Mouse (Mus musculus) layer of hippocampus, postnatal 25 days (tissue): ENCODE measurements at regions not wholly inside any gene's neighbourhood (a gene's known extent, or its start where the extent isn't known, plus 50 kb on each side); places are given as distances from the start of the nearest gene placed in this dataset.

Experiments used
- DNase-seq, 2 experiments: peaks; one replicate each; pipeline ENCODE4 v3.0.0; 2022; ENCODE audit warnings: mixed read lengths in 2 of 2, low spot score in 1 of 2; ENCODE audit errors: extremely low spot score in 1 of 2

DNA sequence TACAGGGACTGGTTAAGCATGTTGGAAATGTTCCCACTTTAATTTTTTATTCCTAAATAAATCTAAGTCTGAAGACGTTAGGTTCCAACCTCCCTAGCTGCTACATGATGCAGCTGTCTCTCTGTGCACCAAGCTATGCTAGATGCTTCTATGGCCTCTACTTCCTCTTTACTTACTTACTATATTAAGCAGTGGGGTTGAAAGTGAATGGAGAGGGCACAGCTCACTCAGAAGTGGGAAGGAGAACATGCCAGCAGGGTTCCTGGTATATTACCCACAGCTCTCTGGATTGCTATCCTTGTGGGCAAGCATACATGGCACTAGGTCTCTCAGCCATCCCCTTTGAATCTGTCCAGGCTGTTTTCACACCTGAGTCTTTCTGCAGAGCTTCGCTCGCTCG lies 61.4 kb upstream of the Nabp1 start:
- DNase-seq = no peak

DNA sequence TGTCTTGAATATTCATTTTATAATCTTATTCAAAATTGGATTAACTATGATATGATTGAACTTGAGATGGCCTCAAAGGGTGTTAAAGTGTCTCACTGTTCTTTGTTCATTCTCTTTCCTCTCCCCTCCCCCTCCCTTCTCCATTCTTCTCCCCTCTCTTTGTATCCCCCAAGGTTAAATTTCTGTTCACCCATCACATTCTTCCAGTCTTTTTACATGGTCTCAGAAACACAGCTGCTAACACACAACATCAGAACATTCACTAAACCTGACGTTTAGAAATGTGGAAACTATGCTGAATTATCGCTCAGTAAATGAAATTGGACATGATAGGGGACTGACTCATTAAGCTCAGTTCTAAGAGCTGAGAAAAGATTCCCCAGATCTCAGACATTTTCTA lies 60.6 kb upstream of the Nabp1 start:
- no peak for DNase-seq

DNA sequence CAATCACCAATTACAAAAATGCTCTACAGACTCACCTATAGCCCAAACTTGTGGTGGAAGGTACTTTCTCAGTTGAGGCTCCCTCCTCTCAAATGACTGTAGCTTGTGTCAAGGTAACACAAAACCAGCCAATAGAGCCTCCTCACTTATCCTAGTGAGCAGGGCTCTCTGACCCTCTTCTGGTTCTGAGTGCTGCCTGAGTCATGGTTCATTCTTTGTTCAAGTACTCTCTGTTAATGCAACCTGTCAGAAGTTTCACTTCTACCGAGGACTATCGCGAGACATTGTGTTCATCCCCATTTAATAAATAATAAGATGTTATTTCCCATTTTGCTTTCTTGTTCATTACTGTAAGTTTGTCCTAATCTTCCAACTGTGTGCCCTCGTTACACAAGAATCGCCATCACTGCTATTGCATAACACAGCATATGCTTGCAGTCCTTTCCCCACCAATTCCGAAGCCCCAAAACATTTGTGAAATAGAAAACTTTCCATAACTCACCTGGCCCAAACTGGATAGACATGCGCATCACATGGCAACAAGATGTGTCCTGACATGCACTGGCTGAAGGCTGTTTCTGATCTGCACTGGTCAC lies 59.6 kb upstream of the Nabp1 start:
- DNase-seq = no peak

DNA sequence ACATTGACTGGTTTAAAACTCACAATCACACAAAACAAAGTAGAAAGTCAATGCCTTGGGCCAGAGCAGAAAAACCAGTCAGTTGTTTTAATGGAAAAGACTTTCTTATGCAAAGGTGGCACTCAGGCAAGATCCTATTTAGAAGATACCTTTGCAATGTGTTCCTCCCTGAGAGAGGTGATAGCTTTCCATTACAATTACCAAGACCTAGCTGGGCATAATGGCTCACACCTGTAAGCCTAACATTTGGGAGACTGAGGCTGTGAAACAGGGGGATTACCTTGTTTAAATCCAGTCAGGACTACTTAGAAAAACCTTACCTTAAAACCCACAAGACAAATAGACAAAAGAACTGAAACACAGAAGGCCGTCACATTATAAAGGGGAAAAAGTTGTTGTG lies 57.9 kb upstream of the Nabp1 start:
- no peak for DNase-seq

DNA sequence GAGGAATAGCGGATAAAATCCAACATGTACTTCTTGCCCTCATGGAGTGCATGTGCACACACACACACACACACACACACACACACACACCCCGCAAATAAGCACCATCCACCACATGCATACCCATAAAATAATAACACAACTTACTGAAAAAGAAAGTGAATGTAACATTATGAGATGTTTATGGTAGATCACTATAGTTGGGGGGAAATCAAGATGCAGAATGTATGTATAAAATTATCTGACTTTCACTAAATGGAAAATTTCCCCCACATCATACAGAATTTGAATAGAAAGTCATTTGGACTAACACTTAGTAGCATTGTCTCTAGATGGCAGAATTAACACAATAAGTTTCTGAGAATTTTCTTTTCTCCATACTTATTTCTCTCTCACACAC lies 57.2 kb upstream of the Nabp1 start:
- DNase-seq = no peak

DNA sequence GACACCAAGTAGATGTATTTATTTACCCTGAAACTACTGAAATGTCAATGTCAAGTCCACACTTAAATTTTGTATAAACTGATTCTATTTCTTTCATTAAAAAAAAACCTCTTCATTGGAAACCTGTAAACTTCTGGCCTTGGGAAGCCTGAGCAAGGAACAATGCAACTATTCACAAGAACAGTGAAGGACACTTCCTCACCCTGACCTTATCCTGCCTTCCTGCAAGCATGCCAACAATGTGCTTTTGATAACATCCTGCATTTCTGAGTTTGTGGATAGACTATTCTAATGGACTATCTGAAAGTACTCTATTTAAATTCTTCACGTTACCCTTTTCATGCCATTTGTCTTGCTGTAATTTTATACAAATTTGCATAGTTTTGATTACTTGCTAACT lies 53.1 kb upstream of the Nabp1 start:
- DNase-seq = no peak

DNA sequence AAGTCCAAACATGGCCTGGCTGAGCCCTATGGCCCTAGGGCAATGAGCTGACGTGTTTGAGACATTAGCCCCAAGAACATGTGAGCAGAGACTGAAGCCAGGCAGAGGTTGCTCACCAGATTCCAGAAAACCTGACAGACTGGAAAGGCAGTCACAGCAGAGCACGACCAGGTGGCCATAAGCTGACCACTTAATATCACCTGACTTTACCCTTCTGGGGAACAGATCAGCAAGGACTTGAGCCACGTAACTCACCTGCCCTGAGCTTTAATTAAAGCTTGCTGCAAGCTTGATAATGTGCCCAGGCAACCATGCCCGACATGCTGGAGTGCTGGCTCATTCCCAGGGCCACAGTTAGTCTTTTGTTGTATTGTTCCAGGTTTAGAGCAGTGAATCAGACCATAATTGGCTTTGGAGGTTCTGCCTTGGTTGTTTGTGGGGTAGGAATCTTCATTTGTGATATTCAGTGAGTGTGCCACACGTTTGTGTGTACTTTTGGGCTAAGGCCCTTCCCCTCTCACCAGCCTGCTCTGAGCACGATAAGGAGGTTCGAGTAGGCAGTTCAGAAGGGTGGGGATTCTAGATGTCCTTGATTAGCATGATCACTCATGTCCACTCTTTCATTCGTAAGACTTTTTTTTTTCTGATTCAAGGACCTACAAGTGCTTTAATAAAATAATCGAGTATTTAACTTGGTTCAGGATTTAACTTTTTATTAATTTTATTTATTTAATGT lies 52.1 kb upstream of the Nabp1 start:
- DNase-seq = no peak

DNA sequence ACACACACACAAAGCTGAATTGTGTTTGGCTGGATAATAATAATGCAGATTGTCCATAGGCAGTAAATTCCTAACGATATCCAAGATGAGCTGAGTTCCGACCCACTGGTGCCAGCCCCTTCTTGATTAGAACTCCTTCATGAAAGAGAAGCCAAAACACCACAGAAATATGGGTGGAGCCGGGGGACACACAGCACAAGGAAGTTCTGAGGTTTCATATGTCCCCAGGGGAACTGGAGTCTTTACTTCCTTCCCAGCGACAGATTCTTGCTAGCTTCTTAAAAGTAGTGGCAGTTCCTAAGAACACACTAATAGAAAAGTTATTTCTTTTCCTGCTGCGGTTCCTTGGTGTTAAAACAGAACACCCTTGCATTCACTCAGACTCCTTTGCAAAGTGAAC lies 51.4 kb upstream of the Nabp1 start:
- no peak for DNase-seq

DNA sequence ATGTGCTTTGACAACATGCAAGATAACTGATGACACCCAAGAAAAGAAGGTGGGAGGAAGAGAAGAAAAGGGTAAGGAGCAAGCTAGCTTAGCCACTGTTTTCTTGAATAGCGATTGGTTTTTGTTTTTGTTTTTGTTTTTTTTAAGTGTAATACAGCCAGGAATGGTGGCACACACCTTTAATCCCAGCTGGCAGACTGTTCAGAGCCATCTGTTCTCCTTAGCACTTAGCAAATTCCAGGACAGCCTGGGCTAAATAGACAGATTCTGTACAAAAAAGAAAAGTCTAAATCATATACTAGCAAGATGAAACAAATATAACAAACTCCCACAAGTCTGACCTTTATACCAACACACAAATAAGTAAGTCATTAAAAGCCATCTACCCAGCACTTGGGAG lies 50.4 kb upstream of the Nabp1 start:
- DNase-seq = no peak
